Mouse (Mus musculus): ENCODE results near the gene Arg1.

GRCm38 (mm10) chr10:24961112-24961511 lies 33.8 kb upstream of the Arg1 start:
- TF ChIP-seq POLR2A (IDR thresholded peaks at IDR 0.05; ENCODE audit: insufficient read depth, low read depth, low read length) (no peak), EP300 (IDR thresholded peaks at IDR 0.05; ENCODE audit: insufficient read depth, low read depth, low read length) (no peak)
